Mouse (Mus musculus) urinary bladder, postnatal 25 days (tissue): ENCODE results near the gene Syce2.
"Not testable (repeated sequence)": the region's sequence is repeated elsewhere in the genome, so short reads cannot be mapped to it uniquely, and the experiment has no call there.

Source experiments
- DNase-seq: peaks from one replicate; pipeline ENCODE4 v3.0.0; 2022; ENCODE audit warnings: low spot score

The Syce2 gene

GRCm38 (mm10) chr8:84901752-84902151 is 29.8 kb downstream of the Syce2 start, which contains the start of gene Klf1:
Gene Klf1 (plus strand): TSS chr8:84901928.
- DNase-seq, result no peak

- DNase-seq, result no peak
These were observed 30.5 kb downstream of the Syce2 start for GRCm38 (mm10) chr8:84902367-84902919.

GRCm38 (mm10) chr8:84902920-84903661 is 31.2 kb downstream of the Syce2 start:
- peak; percentile 89 for DNase-seq

GRCm38 (mm10) chr8:84904351-84904750 is 32.4 kb downstream of the Syce2 start:
- no peak for DNase-seq

GRCm38 (mm10) chr8:84907037-84907436 is 35.1 kb downstream of the Syce2 start:
- DNase-seq, result no peak

- DNase-seq, result no peak
These were observed 35.6 kb downstream of the Syce2 start for GRCm38 (mm10) chr8:84907493-84907892.

GRCm38 (mm10) chr8:84907979-84908378 is 36.1 kb downstream of the Syce2 start:
- not testable (repeated sequence) for DNase-seq

- peak; percentile 83 for DNase-seq
These were observed 36.7 kb downstream of the Syce2 start, which contains the start of gene Dnase2a for GRCm38 (mm10) chr8:84908421-84909161. Gene Dnase2a (plus strand): TSS chr8:84908560.

- DNase-seq, result no peak
These were observed 37.4 kb downstream of the Syce2 start for GRCm38 (mm10) chr8:84909162-84909767.

GRCm38 (mm10) chr8:84909949-84910348 is 38.0 kb downstream of the Syce2 start:
- DNase-seq, result no peak

GRCm38 (mm10) chr8:84910551-84910950 is 38.6 kb downstream of the Syce2 start:
- DNase-seq, result no peak

GRCm38 (mm10) chr8:84911854-84912253 is 39.9 kb downstream of the Syce2 start:
- DNase-seq, result no peak

GRCm38 (mm10) chr8:84912391-84912790 is 40.5 kb downstream of the Syce2 start:
- no peak for DNase-seq

GRCm38 (mm10) chr8:84912895-84913501 is 41.1 kb downstream of the Syce2 start:
- peak; percentile 64 for DNase-seq

- no peak for DNase-seq
These were observed 41.6 kb downstream of the Syce2 start for GRCm38 (mm10) chr8:84913502-84913900.

- DNase-seq, result no peak
These were observed 42.0 kb downstream of the Syce2 start for GRCm38 (mm10) chr8:84913960-84914359.

GRCm38 (mm10) chr8:84915269-84915668 is 43.4 kb downstream of the Syce2 start:
- no peak for DNase-seq

- no peak for DNase-seq
These were observed 45.9 kb downstream of the Syce2 start for GRCm38 (mm10) chr8:84917781-84918180.

- no peak for DNase-seq
These were observed 46.7 kb downstream of the Syce2 start for GRCm38 (mm10) chr8:84918646-84919045.

- no peak for DNase-seq
These were observed 49.7 kb downstream of the Syce2 start for GRCm38 (mm10) chr8:84921596-84921995.

GRCm38 (mm10) chr8:84925557-84925956 is 53.6 kb downstream of the Syce2 start:
- no peak for DNase-seq

- DNase-seq, result no peak
These were observed 55.6 kb downstream of the Syce2 start for GRCm38 (mm10) chr8:84927513-84927912.
